Mouse (Mus musculus): ENCODE measurements around the gene Sh3rf1. TPM values are rescaled to one million over a fixed set of nuclear protein-coding genes. Genes with fewer than 3 reads are reported as not detected.

The Sh3rf1 gene
- polyA plus RNA-seq, 1 experiment from 2014 or later = 11.4 TPM

DNA sequence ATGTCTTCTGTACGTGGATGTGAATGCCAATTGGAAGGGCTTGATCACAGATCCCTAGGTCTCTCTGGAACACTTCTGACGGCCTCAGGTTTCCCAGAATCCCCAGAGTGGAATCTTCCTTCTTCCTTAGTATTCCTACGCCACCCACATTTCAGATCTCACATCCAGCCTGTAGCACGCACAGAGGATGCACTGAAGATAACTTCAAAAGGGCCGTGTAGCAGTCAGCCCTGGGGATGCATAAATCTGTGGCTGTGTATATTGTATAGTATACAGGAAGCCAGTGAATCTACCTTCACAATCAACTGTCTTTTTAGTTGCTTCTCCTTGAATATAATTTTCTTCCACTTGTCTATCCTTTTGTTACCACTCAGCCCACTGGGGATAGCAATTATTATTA is 98.1 kb downstream of the Sh3rf1 start:
- H3K27me3 ChIP-seq = no peaks in the 10 kb centered on the region
- 68% methylated on average over 5 of the region's 5 CpGs for WGBS
- no peak for ATAC-seq (ENCODE audit: insufficient number of reproducible peaks, low FRiP score, low TSS enrichment, low read depth)

DNA sequence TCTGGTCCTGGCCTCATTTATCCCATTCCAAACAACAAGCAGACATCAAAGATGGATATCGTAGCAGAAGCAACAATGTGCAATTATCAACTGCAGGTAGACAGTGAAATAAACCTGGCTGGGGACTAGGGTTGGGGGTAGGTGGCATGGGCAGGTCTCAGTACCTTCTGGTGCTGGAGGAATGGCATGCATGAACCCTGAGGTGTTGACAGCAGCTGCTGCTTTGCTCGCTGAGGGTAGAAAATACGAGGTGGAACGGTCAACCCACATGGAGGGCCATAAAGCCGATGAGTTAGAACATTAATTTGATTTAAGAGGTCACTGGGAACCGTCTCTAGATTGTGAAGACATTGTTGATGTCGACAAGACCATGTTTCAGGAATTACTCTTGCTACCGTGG is 98.8 kb downstream of the Sh3rf1 start:
- Histone ChIP-seq H3K9me3 (no peaks in the 10 kb centered on the region), H3K4me2 (no peak overlapping the region), H3K27ac (no peak overlapping the region), H3K36me3 (no peaks in the 10 kb centered on the region), H3K27me3 (no peaks in the 10 kb centered on the region), H3K9ac (no peak overlapping the region), H3K4me3 (no peak overlapping the region), H3K4me1 (peaks cover 16% of the 10 kb centered on the region)
- no peak for ATAC-seq (ENCODE audit: insufficient number of reproducible peaks, low FRiP score, low TSS enrichment, low read depth)
- 35% methylated on average over 8 of the region's 8 CpGs for WGBS

More for the DNA sequence above, 98.1 kb downstream of the Sh3rf1 start:
- H3K4me3 ChIP-seq = no peak overlapping the region
- no peaks in the 10 kb centered on the region for H3K36me3 ChIP-seq
- no peak overlapping the region for H3K27ac ChIP-seq
- H3K4me1 ChIP-seq = peaks cover 21% of the 10 kb centered on the region
- H3K9ac ChIP-seq = no peak overlapping the region
- no peak overlapping the region for H3K4me2 ChIP-seq
- no peaks in the 10 kb centered on the region for H3K9me3 ChIP-seq

DNA sequence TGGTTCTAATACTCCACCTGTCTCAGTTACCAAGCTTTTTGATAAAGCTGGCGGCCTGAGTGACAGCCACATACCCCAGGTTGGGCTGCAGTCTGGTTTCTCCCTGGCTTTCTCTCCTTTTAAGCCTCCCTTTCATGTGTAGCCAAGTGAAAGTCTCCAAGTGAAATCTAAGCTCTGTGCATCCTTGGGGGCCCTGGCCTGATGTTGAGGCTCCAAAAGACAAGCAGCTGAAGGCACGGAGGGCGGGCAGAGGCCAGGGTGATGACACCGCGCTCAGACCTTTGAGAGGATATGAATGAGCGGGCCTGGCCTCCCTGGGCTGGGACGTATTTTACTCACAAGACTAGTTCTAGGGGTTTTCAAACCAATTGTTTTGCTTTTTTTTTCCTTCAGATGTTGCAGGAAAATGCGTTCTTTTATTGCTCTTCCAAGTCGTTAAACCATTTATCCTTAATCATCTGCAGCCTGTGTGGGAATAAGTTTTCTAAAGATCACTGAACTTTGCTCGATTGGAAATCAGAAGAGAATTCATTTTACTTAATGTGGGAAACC is 100.8 kb downstream of the Sh3rf1 start:
- Histone ChIP-seq H3K27ac (no peak overlapping the region), H3K27me3 (no peaks in the 10 kb centered on the region), H3K9ac (no peak overlapping the region), H3K4me1 (peaks cover 16% of the 10 kb centered on the region), H3K9me3 (no peaks in the 10 kb centered on the region), H3K36me3 (0 out of 2 replicates have a peak, but pooled peaks cover 4% of the 10 kb centered on the region), H3K4me2 (no peak overlapping the region), H3K4me3 (no peak overlapping the region)
- no peak for ATAC-seq (ENCODE audit: insufficient number of reproducible peaks, low FRiP score, low TSS enrichment, low read depth)
- WGBS = 51% methylated on average over 10 of the region's 10 CpGs

DNA sequence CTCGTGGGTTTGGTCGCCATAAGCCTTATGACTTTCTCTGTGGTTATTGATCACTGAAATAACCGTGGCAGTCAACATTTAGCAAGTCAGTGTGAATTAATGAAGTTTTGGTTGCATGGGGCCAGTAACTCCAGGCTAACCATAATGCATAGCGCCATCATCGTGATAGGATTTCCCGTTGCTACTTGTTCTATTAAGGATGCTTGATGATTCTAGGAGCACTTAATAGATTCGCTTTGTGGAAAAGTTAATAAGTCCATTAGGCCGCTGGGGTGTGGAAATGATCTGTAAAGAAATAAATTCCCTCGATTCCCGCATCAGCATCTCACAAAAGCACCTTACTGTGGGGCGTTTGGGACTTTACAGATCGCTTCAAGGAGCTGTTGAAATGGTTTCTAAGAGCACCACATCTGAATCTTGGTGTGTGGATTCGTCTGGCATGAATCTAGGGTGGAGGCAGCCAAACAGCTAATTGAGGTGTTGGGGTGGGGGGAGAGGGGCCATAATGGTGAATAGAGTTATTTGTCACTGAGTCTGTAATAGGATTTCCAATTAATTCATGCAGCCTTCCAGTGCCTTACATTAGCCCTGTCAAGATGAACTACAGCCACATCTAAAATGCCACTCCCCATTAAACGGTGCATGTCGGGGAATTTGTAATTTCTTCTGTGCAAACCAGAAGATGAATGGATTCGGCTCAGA is 101.5 kb downstream of the Sh3rf1 start:
- 65% methylated on average over 16 of the region's 16 CpGs for WGBS
- Histone ChIP-seq H3K27ac (no peak overlapping the region), H3K4me2 (no peak overlapping the region), H3K36me3 (peaks cover 8% of the 10 kb centered on the region; the same call in 1 of the 2 replicates), H3K4me1 (peaks cover 16% of the 10 kb centered on the region), H3K9me3 (no peaks in the 10 kb centered on the region), H3K27me3 (no peaks in the 10 kb centered on the region), H3K4me3 (no peak overlapping the region), H3K9ac (no peak overlapping the region)
- no peak for ATAC-seq (ENCODE audit: insufficient number of reproducible peaks, low FRiP score, low TSS enrichment, low read depth)

DNA sequence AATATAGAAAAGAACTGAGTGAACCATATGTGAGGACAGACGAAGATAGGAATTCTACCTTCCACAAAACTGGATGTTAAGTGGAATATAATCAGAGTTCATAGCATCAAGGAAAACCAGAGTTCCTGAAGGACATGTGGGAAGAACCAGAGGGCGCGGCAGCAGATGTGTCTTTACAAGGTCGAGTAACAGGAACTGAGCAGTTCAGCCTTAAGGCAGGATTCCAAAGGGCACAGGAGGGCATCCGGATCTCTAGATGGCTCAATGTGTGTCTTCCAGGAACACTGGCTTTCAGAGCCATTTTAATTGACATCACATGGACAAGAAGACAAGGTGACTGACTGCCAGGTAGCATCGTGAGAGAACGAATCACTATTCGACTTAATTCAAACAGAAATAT is 102.6 kb downstream of the Sh3rf1 start:
- H3K27me3 ChIP-seq = no peaks in the 10 kb centered on the region
- no peaks in the 10 kb centered on the region for H3K9me3 ChIP-seq
- H3K4me1 ChIP-seq = peaks cover 16% of the 10 kb centered on the region
- no peak overlapping the region for H3K4me2 ChIP-seq
- WGBS = 80% methylated on average over 8 of the region's 8 CpGs
- H3K36me3 ChIP-seq = peaks cover 18% of the 10 kb centered on the region
- no peak overlapping the region for H3K4me3 ChIP-seq
- no peak for ATAC-seq (ENCODE audit: insufficient number of reproducible peaks, low FRiP score, low TSS enrichment, low read depth)
- no peak overlapping the region for H3K9ac ChIP-seq
- H3K27ac ChIP-seq = no peak overlapping the region

DNA sequence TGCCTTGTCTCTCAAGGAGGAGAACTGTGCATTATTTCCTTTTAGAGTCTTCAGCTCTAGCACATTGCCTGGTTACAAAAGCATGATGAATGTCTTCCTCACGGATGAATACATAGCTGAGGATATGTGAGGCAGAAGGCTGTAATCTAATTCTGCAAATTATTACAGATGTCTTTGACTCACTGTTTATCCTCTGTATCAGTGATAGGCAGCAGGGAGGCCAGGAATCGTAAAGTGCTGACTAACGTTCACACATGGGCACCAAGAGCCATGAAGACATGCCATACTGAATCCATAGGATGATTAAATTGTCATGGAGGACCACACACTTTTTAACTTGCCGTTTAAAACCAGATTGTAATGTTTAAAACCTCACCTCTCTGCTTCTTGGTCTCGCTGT is 103.7 kb downstream of the Sh3rf1 start:
- H3K4me2 ChIP-seq = no peak overlapping the region
- ATAC-seq (ENCODE audit: insufficient number of reproducible peaks, low FRiP score, low TSS enrichment, low read depth) = no peak
- no peak overlapping the region for H3K9ac ChIP-seq
- no peaks in the 10 kb centered on the region for H3K9me3 ChIP-seq
- no peak overlapping the region for H3K27ac ChIP-seq
- peaks cover 15% of the 10 kb centered on the region for H3K4me1 ChIP-seq
- peaks cover 18% of the 10 kb centered on the region for H3K36me3 ChIP-seq
- WGBS = 69% methylated on average over 5 of the region's 5 CpGs
- H3K27me3 ChIP-seq = no peaks in the 10 kb centered on the region
- no peak overlapping the region for H3K4me3 ChIP-seq

DNA sequence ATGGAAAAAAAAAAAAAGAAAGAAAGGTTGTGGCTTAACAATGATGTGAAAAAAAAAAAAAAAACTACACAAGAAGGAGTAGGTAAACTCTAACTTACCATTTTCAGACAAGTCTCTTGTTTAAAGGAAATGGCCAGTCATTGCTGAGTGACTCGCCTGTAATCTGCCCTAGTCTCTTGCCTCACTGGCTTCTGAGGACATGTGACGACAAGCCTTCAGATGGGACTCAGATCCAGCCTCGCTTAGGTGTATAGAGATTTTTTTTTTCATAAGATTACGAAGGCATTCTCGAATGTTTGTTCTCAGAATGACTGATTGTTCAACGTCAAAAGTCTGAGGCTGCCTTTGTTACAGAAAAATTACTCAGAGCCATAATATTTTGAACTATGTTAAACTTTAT is 116.0 kb downstream of the Sh3rf1 start:
- H3K27ac ChIP-seq = no peak overlapping the region
- no peak overlapping the region for H3K4me3 ChIP-seq
- no peak overlapping the region for H3K9ac ChIP-seq
- H3K27me3 ChIP-seq = no peaks in the 10 kb centered on the region
- no peak overlapping the region for H3K4me2 ChIP-seq
- WGBS = 70% methylated on average over 6 of the region's 6 CpGs
- H3K4me1 ChIP-seq = peaks cover 14% of the 10 kb centered on the region
- peaks cover 4% of the 10 kb centered on the region; the same call in 1 of the 2 replicates for H3K36me3 ChIP-seq
- no peak for ATAC-seq (ENCODE audit: insufficient number of reproducible peaks, low FRiP score, low TSS enrichment, low read depth)
- H3K9me3 ChIP-seq = no peaks in the 10 kb centered on the region

DNA sequence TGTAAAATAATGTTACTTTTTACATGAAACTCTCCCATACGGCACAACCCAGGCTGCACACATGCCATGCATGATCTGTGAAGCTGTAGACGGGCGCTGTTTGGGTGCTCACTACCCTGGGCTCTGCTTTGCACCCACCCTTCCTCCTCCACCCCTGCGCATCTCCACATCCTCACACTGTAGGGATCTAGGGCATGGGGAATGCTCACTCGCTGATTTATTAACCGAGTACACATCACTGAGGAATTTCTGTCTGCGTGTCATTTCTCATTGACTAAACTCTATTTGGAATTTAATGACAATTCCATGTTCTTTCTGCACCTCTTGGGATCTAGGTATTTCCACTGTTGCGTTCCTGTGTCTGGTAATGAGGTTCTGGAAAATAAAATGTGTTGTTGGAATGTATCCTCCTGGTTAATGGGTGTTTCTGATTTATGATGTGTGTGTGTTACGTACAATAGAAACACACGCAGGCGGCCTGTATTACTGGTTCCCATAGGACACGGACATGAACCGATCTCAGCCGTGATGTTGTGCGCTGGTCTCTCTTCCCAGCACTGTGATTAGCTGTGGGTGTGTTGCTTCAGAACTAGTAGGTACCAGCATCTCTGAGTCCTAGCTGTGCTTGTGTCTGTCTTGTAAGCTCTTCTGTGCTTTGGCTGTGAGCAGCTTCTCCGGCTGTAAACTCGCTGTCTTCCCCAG is 116.8 kb downstream of the Sh3rf1 start:
- Histone ChIP-seq H3K9me3 (no peaks in the 10 kb centered on the region), H3K4me3 (no peak overlapping the region), H3K4me2 (no peak overlapping the region), H3K27me3 (no peaks in the 10 kb centered on the region), H3K4me1 (peaks cover 14% of the 10 kb centered on the region), H3K9ac (no peak overlapping the region), H3K27ac (no peak overlapping the region), H3K36me3 (peaks cover 4% of the 10 kb centered on the region; the same call in 1 of the 2 replicates)
- ATAC-seq (ENCODE audit: insufficient number of reproducible peaks, low FRiP score, low TSS enrichment, low read depth) = no peak
- 54% methylated on average over 17 of the region's 17 CpGs for WGBS

DNA sequence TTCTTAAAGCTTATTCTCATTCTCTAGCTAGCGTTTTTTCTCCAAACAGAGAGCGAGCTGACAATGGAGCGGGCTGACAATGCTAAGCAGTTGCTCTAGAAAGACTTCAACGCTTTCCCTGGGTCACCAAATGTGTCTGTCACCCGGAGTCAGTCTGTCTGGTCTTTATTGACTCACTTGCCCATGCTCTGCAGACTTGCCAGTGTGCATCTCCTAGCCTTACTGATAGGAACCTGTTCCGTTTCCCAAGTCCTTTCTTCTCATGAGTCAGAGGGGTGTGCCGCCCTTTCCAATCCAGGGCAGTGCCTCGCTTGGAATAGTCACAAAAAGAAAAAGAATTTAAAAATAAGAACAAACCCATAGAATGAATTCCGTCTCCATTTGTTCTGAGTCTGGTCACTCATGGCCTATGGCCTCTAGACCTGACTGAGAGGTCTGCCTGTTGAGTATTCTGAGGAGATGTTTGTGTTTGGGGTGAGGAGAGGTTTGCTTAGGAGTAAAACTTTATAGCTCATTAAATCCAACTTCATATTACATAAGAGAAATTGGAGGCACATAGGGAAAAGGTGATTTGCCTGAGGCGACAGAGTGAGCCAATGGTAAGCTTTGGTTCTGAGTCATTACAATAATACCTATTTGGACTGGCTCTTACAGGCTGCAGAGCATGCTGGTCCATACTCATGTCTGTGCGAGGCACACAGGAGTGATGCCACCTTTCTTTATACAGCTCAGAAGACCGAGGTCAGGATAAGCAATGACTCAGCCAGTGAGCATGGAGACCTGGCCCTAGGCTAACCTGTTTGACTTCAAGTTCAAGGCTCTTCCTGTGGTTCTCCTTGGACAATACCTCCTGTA is 118.1 kb downstream of the Sh3rf1 start:
- peaks cover 14% of the 10 kb centered on the region for H3K4me1 ChIP-seq
- peaks cover 4% of the 10 kb centered on the region; the same call in 1 of the 2 replicates for H3K36me3 ChIP-seq
- WGBS = 68% methylated on average over 12 of the region's 12 CpGs
- no peaks in the 10 kb centered on the region for H3K9me3 ChIP-seq
- no peak overlapping the region for H3K4me2 ChIP-seq
- H3K27ac ChIP-seq = no peak overlapping the region
- no peak overlapping the region for H3K4me3 ChIP-seq
- no peak overlapping the region for H3K9ac ChIP-seq
- no peak for ATAC-seq (ENCODE audit: insufficient number of reproducible peaks, low FRiP score, low TSS enrichment, low read depth)
- H3K27me3 ChIP-seq = no peaks in the 10 kb centered on the region

DNA sequence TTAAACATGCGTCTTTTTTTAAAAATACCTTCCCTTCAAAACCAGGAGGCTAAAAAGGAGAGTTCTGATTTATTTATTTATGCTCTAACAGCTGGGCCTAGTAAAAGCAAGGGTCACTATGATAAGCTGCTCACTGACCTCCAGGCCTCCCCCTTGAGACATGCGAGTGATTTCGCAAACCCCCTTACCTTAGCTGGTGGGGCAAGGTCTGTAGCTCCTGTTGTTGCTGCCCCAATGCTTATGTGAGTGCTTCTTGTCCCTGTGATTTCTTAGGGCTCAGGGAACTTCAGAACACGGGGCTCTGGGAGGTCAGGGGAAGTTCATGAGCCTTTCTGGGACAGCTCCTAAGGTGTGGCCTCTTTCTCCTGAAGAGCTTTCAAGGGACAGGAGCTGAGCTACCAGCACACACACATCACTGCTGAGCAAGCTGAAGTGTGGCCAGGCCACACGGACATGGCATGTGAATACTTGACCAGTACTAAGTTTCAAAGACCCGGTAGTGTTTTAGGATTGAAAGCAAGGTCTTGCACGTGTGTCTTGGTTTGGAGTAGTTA is 118.9 kb downstream of the Sh3rf1 start:
- WGBS = 73% methylated on average over 7 of the region's 7 CpGs
- H3K9me3 ChIP-seq = no peaks in the 10 kb centered on the region
- H3K27ac ChIP-seq = no peak overlapping the region
- peaks cover 4% of the 10 kb centered on the region; the same call in 1 of the 2 replicates for H3K36me3 ChIP-seq
- H3K4me2 ChIP-seq = no peak overlapping the region
- no peak for ATAC-seq (ENCODE audit: insufficient number of reproducible peaks, low FRiP score, low TSS enrichment, low read depth)
- H3K9ac ChIP-seq = no peak overlapping the region
- H3K4me3 ChIP-seq = no peak overlapping the region
- no peaks in the 10 kb centered on the region for H3K27me3 ChIP-seq
- H3K4me1 ChIP-seq = peaks cover 14% of the 10 kb centered on the region

DNA sequence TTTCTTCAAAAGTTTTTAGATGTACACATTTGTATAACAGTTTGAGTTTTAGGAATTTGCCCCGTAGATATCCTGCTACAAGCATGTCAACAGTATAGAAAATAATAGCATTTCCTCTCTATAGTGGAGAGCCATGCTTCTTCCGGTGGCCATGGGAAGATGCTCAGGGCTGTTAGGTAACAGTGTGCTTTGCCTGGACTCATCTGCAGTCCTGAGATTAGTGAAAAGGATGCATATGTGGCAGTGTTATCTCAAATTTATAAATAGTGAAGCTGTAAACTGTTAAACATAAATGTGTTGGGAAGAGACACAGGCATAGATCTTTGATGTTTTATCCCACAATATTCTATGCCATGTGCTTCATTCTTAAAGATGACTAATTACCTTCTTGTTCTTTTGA is 120.8 kb downstream of the Sh3rf1 start:
- Histone ChIP-seq H3K36me3 (peaks cover 3% of the 10 kb centered on the region), H3K4me3 (no peak overlapping the region), H3K9me3 (no peaks in the 10 kb centered on the region), H3K4me2 (no peak overlapping the region), H3K4me1 (peaks cover 14% of the 10 kb centered on the region), H3K9ac (no peak overlapping the region), H3K27me3 (no peaks in the 10 kb centered on the region), H3K27ac (no peak overlapping the region)
- WGBS = 87% methylated on average over 2 of the region's 2 CpGs
- ATAC-seq (ENCODE audit: insufficient number of reproducible peaks, low FRiP score, low TSS enrichment, low read depth) = no peak
